Mouse (Mus musculus) ES-E14 (cell line): ENCODE measurements around the gene Uba7. TPM values are rescaled to one million over a fixed set of nuclear protein-coding genes. Genes with fewer than 3 reads are reported as not detected.
A peak's percentile ranks its signal among the peaks of the same experiment; 100 is the strongest.

Experiments
- DNase-seq: peaks from one replicate; pipeline ENCODE4 v3.0.0-alpha.2; 2013; ENCODE audit warnings: low read depth, low spot score
- H3K27ac ChIP-seq: 2 replicates; pipeline ENCODE4 v1.5.1; 2012; ENCODE audit warnings: low read depth, mild to moderate bottlenecking, low read length, moderate library complexity, mixed read lengths; ENCODE audit not compliant: poor library complexity, insufficient read depth, severe bottlenecking
- H3K36me3 ChIP-seq: 2 replicates; pipeline ENCODE4 v1.6.1; 2012; ENCODE audit warnings: mild to moderate bottlenecking, low read length, moderate library complexity, mixed read lengths; ENCODE audit not compliant: control insufficient read depth, poor library complexity, insufficient read depth, severe bottlenecking
- H3K4me1 ChIP-seq, 2 experiments: fragments of 150-350 bp in 1 of 2; sonication (generic) in 1 of 2; 2 replicates each; pipeline ENCODE4 v1.6.1; 2012; ENCODE audit warnings: low read length in 2 of 2, mild to moderate bottlenecking in 1 of 2, mixed read lengths in 1 of 2; ENCODE audit not compliant: control insufficient read depth in 2 of 2, insufficient read depth in 2 of 2, poor library complexity in 1 of 2
- H3K4me3 ChIP-seq, 2 experiments: fragments of 150-350 bp in 1 of 2; sonication (generic) in 1 of 2; 2 replicates each; pipeline ENCODE4 v1.5.1; 2012; ENCODE audit warnings: low read length in 2 of 2, low read depth in 1 of 2, mild to moderate bottlenecking in 1 of 2, mixed read lengths in 1 of 2; ENCODE audit not compliant: insufficient read depth in 1 of 2, poor library complexity in 1 of 2, severe bottlenecking in 1 of 2
- H3K9ac ChIP-seq: 2 replicates; pipeline ENCODE4 v1.6.1; 2012; ENCODE audit warnings: low read depth, mild to moderate bottlenecking, low read length, mixed read lengths; ENCODE audit not compliant: poor library complexity, insufficient read depth, severe bottlenecking
- H3K9me3 ChIP-seq: fragments of 150-350 bp; sonication (generic); 2 replicates; pipeline ENCODE4 v1.6.1; 2012; ENCODE audit warnings: low read depth, mild to moderate bottlenecking, low read length; ENCODE audit not compliant: control insufficient read depth, insufficient read depth
- CHD2 ChIP-seq: IDR thresholded peaks from 2 replicates; pipeline ENCODE4 v1.6.1; 2014; ENCODE audit warnings: mild to moderate bottlenecking, low read depth, low read length, inconsistent platforms
- HCFC1 ChIP-seq: IDR thresholded peaks from 2 replicates; pipeline ENCODE4 v1.6.1; 2012; ENCODE audit warnings: low read length, inconsistent platforms, borderline replicate concordance; ENCODE audit not compliant: insufficient read depth
- MAFK ChIP-seq: IDR thresholded peaks from 2 replicates; pipeline ENCODE4 v1.6.1; 2014; ENCODE audit warnings: mild to moderate bottlenecking, low read depth, low read length, inconsistent platforms; ENCODE audit not compliant: insufficient read depth
- ZC3H11A ChIP-seq: IDR thresholded peaks from 2 replicates; pipeline ENCODE4 v1.6.1; 2012; ENCODE audit warnings: low read depth, mild to moderate bottlenecking, inconsistent platforms, low read length, borderline replicate concordance
- ZNF384 ChIP-seq: IDR thresholded peaks from 2 replicates; pipeline ENCODE4 v1.6.1; 2012; ENCODE audit warnings: low read depth, low read length, inconsistent platforms
- in situ Hi-C, 2 experiments: fragments of 600-800 bp; cut with MboI; formaldehyde crosslinking; loops; one replicate each; pipeline ENCODE4 v1.15.1; 2025; ENCODE audit warnings: low sequenced_read_pairs in 2 of 2, inconsistent platforms in 1 of 2; ENCODE audit not compliant: unreplicated experiment in 2 of 2
- total RNA-seq: library from RNA; depleted of rRNA; stranded (reverse); fragments of 300-350 nt; gene quantifications from 2 replicates; pipeline ENCODE4 v1.2.3, GENCODE M21; 2012

Uba7 gene
- total RNA-seq, 1 experiment, result 1.0 TPM

DNA sequence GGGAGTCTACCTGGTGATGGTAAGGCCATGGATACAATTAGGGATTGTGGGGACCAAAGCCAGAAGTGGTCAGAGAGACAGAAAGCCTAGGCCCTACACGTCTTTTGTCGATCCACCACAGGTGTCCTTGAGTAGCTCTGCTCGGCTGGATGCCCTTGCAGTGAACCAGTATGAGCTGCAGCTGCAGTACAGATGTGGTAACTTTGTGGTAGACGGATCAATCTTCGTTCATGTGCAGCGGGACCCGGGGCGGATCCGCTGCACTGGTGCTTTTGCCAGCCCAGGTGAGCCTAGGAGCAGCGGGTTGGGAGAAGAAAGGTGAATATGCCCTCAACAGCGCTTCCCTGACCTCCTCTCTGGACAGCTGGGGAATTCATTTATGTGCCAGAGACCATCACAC, 17.7 kb downstream of the Uba7 start:
- H3K4me3 ChIP-seq, result no peak overlapping the region
- in situ Hi-C loops, result no loop called here
- DNase-seq, result no peak
- no peaks in the 10 kb centered on the region for H3K36me3 ChIP-seq
- TF ChIP-seq ZC3H11A (no peak), ZNF384 (no peak), CHD2 (no peak), HCFC1 (no peak), MAFK (no peak)
- H3K27ac ChIP-seq, result no peak overlapping the region
- no peak overlapping the region for H3K9ac ChIP-seq
- H3K9me3 ChIP-seq, result no peaks in the 10 kb centered on the region
- peaks cover 2 to 5% of the 10 kb centered on the region in 2 experiments; a peak in 2 of 4 replicates for H3K4me1 ChIP-seq

GRCm38 (mm10) chr9:107994464-107994863, 19.2 kb downstream of the Uba7 start:
- Histone ChIP-seq H3K4me1 (peaks cover 2 to 5% of the 10 kb centered on the region in 2 experiments; a peak in 1 of 4 replicates), H3K4me3 (no peak overlapping the region), H3K9ac (no peak overlapping the region), H3K36me3 (no peaks in the 10 kb centered on the region), H3K27ac (no peak overlapping the region), H3K9me3 (no peaks in the 10 kb centered on the region)
- DNase-seq, result no peak
- no peak for TF ChIP-seq HCFC1
- no peak for TF ChIP-seq ZC3H11A
- TF ChIP-seq ZNF384, result no peak
- no peak for TF ChIP-seq MAFK
- no peak for TF ChIP-seq CHD2
- in situ Hi-C loops, result no loop called here

DNA sequence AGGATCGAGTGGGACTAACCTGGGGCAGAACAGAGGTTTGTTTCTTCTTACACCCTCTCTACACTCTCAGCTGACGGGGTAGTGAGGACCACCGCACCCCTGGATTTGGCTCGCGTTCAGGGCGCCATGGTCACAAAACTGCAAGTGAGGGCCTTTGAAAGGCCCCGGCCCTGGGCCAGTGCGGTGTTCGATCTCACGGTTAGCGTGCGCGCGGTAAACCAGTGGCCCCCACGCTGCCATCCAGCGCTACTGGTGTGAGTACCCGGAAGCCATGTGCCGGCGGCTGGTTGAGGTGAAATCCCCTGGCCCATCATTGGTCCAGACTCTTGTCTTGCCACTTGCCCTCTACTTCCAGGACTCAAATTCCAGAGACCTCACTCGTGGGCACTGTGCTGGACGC, 20.2 kb downstream of the Uba7 start:
- H3K4me3 ChIP-seq, result peak overlapping the region; percentile 10 to 26; a peak in 2 of 4 replicates
- no peak overlapping the region for H3K27ac ChIP-seq
- no peak for DNase-seq
- H3K9ac ChIP-seq, result peak overlapping the region; percentile 41; the same call in 1 of the 2 replicates
- H3K4me1 ChIP-seq, result peaks cover 2 to 5% of the 10 kb centered on the region in 2 experiments; a peak in 1 of 4 replicates
- H3K9me3 ChIP-seq, result no peaks in the 10 kb centered on the region
- H3K36me3 ChIP-seq, result no peaks in the 10 kb centered on the region
- no peak for TF ChIP-seq MAFK
- no peak for TF ChIP-seq HCFC1
- no peak for TF ChIP-seq ZNF384
- no peak for TF ChIP-seq CHD2
- no peak for TF ChIP-seq ZC3H11A
- in situ Hi-C loops, result no loop called here

GRCm38 (mm10) chr9:107996049-107996448, 20.7 kb downstream of the Uba7 start, which contains the start of gene Gm20662:
Gene Gm20662 (plus strand): TSS chr9:107996349.
- TF ChIP-seq ZC3H11A (no peak), HCFC1 (no peak), ZNF384 (no peak), CHD2 (no peak), MAFK (no peak)
- Histone ChIP-seq H3K9me3 (no peaks in the 10 kb centered on the region), H3K4me3 (peak within 1 kb of the TSS; percentile 10 to 26; a peak in 2 of 4 replicates), H3K36me3 (no peaks in the 10 kb centered on the region), H3K9ac (peak within 1 kb of the TSS; percentile 41; the same call in 1 of the 2 replicates), H3K27ac (no peak within 1 kb of the TSS), H3K4me1 (peaks cover 2 to 5% of the 10 kb centered on the region in 2 experiments; a peak in 1 of 4 replicates)
- no peak for DNase-seq
- in situ Hi-C loops, result no loop called here
